Mouse (Mus musculus) liver, embryonic 11.5 days (tissue): ENCODE results near the gene S100pbp. TPM values are rescaled to one million over a fixed set of nuclear protein-coding genes. Genes with fewer than 3 reads are reported as not detected.

ENCODE experiments used
- ATAC-seq: fragments of 200-750 bp; cut with Nextera tagmentation; replicated peaks from 2 replicates; pipeline ENCODE4 v1.8.0; 2017; ENCODE audit warnings: moderate number of reproducible peaks, mild to moderate bottlenecking, moderate TSS enrichment, moderate library complexity; ENCODE audit not compliant: low FRiP score
- DNase-seq: peaks from one replicate; pipeline ENCODE4 v3.0.0-alpha.2; 2017; ENCODE audit warnings: low spot score
- H3K27ac ChIP-seq: fragments of 300-500 bp; sonication (generic); 2 replicates; pipeline ENCODE4 v1.5.1; 2014; ENCODE audit warnings: mild to moderate bottlenecking, low read depth, low read length, control low read depth
- H3K27me3 ChIP-seq: fragments of 300-500 bp; sonication (generic); replicated peaks from 2 replicates; pipeline ENCODE4 v1.6.1; 2014; ENCODE audit warnings: low read length, mixed read lengths; ENCODE audit not compliant: control insufficient read depth, insufficient read depth
- H3K36me3 ChIP-seq: fragments of 300-500 bp; sonication (generic); 2 replicates; pipeline ENCODE4 v1.6.1; 2014; ENCODE audit warnings: mild to moderate bottlenecking, low read length, moderate library complexity, mixed read lengths; ENCODE audit not compliant: control insufficient read depth, insufficient read depth
- H3K4me1 ChIP-seq: fragments of 300-500 bp; sonication (generic); replicated peaks from 2 replicates; pipeline ENCODE4 v1.6.1; 2014; ENCODE audit warnings: low read length, mixed read lengths; ENCODE audit not compliant: control insufficient read depth, insufficient read depth
- H3K4me2 ChIP-seq: fragments of 300-500 bp; sonication (generic); 2 replicates; pipeline ENCODE4 v1.6.1; 2014; ENCODE audit warnings: mild to moderate bottlenecking, control low read depth, moderate library complexity
- H3K4me3 ChIP-seq: fragments of 300-500 bp; sonication (generic); 2 replicates; pipeline ENCODE4 v1.5.1; 2014; ENCODE audit warnings: low read depth, low read length, control low read depth
- H3K9ac ChIP-seq: fragments of 300-500 bp; sonication (generic); 2 replicates; pipeline ENCODE4 v1.6.1; 2014; ENCODE audit warnings: low read depth, low read length, control low read depth
- H3K9me3 ChIP-seq: fragments of 300-500 bp; sonication (generic); 2 replicates; pipeline ENCODE4 v1.6.1; 2016; ENCODE audit warnings: low read length, inconsistent platforms, mixed read lengths; ENCODE audit not compliant: control insufficient read depth
- WGBS: fragments of 180-500 bp; shearing (Covaris S2); extraction: QIAGEN DNeasy Blood & Tissue Kit; methylation state at CpG from one replicate; pipeline ENCODE4 v1.1.7; 2014; 5-methylcytosine and 5-hydroxymethylcytosine counted together
- polyA plus RNA-seq: library from polyadenylated mRNA; unstranded; fragments of >200 nt; fragmentation: Nextera tagmentation; extraction: Ambion mirVana; gene quantifications from 2 replicates; pipeline ENCODE4 v1.2.1, GENCODE M21; 2014

S100pbp gene
- polyA plus RNA-seq, 1 experiment from 2014 or later, result 18.9 TPM

DNA sequence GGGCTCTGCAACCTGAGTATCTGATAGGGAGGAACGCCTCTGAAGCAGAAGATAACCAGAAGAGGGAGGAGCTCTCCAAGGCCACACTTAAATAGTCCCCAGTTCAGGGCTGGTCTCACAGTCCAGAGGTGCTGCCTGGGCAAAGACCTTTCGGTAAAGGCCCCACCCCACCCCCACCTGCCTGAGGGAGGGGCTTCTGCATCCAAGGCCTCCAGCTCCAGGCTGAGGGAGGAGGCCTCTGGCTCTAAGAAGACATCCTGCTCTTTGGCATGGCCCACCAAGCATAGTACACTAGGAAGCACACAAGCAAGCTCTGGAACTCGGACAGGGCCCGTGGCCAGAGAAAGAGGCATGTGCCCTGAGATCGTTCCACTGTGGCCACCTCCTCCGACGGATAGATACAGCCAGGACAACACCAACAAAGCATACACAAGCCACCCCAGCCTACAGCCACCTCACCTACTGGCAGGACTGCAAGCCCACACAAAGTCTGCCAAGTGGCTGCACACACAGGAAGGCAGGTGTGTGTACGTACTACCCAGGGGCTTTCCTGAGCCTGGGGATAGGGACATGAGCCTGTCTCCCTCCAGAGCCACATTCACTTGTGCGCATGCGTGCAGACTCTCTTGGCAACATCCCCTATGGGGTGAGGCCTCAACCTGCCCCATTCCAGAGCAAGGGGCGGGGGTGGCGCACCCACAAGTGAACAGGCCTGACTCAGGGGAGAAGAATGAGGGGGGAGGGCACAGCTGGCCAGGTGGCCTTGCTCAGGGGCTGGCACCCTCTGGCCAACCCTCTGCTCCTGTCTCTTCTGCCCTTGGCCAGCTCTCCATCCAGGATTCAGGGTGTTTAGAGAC lies 42.3 kb upstream of the S100pbp start:
- H3K27me3 ChIP-seq, result peaks cover 41% of the 10 kb centered on the region
- H3K9ac ChIP-seq, result peak overlapping the region; percentile 20; the same call in 1 of the 2 replicates
- H3K4me1 ChIP-seq, result peaks cover 39% of the 10 kb centered on the region
- no peaks in the 10 kb centered on the region for H3K9me3 ChIP-seq
- peak overlapping the region; percentile 27 for H3K4me2 ChIP-seq
- H3K27ac ChIP-seq, result no peak overlapping the region
- ATAC-seq (0 out of 2 replicates have a peak, but pooled peaks have one; percentile 33), DNase-seq (no peak)
- WGBS, result 66% methylated on average over 12 of the region's 12 CpGs
- H3K4me3 ChIP-seq, result no peak overlapping the region
- no peaks in the 10 kb centered on the region for H3K36me3 ChIP-seq

DNA sequence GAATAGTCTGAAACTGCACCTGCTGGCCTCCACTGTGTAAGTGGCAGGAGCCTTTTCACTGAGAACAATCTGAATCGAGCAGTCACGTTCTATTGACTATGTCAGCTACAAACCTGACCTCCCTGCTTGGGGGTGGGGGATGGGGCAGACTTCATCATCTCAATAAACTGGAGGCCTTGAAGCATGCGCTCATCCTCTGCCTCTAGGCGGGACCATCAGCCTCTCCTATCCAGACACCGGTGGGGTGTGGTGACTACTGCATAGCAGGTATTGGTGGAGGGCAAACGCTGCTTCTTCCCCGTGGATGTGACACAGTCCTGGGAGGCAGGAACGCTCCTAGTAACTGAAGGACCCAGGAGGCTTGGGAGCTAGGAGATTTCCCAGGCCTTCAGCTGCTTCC lies 41.4 kb upstream of the S100pbp start:
- H3K4me2 ChIP-seq, result no peak overlapping the region
- no peak overlapping the region for H3K9ac ChIP-seq
- H3K27me3 ChIP-seq, result peaks cover 44% of the 10 kb centered on the region
- H3K4me3 ChIP-seq, result no peak overlapping the region
- H3K36me3 ChIP-seq, result no peaks in the 10 kb centered on the region
- WGBS, result 55% methylated on average over 8 of the region's 8 CpGs
- no peak overlapping the region for H3K27ac ChIP-seq
- no peaks in the 10 kb centered on the region for H3K9me3 ChIP-seq
- no peak for ATAC-seq
- DNase-seq, result no peak
- H3K4me1 ChIP-seq, result peaks cover 36% of the 10 kb centered on the region

DNA sequence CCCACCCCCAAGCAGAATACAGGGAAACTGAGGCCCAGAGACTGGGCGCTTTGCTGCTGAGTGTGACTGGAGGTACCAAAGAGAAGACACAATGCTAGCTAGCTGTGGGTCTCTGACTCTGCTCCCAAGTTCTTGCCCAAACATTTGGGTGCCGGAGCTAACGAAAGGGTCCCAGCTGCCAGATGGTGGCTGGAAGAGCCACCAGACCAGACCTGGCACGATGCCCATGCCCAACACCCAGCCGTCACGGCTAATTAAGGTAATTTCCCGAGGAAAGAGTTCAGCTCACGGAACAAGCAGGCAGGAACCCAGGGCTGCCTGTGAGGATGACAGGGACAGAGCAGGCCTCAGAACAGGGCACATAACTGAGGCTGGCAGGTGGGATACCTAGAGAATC lies 38.5 kb upstream of the S100pbp start:
- H3K27ac ChIP-seq, result no peak overlapping the region
- peaks cover 73% of the 10 kb centered on the region for H3K27me3 ChIP-seq
- no peak overlapping the region for H3K4me3 ChIP-seq
- peaks cover 25% of the 10 kb centered on the region for H3K4me1 ChIP-seq
- ATAC-seq (no peak), DNase-seq (no peak)
- no peak overlapping the region for H3K9ac ChIP-seq
- 45% methylated on average over 8 of the region's 8 CpGs for WGBS
- no peaks in the 10 kb centered on the region for H3K9me3 ChIP-seq
- H3K36me3 ChIP-seq, result no peaks in the 10 kb centered on the region
- H3K4me2 ChIP-seq, result no peak overlapping the region; the same call in 1 of the 2 replicates

DNA sequence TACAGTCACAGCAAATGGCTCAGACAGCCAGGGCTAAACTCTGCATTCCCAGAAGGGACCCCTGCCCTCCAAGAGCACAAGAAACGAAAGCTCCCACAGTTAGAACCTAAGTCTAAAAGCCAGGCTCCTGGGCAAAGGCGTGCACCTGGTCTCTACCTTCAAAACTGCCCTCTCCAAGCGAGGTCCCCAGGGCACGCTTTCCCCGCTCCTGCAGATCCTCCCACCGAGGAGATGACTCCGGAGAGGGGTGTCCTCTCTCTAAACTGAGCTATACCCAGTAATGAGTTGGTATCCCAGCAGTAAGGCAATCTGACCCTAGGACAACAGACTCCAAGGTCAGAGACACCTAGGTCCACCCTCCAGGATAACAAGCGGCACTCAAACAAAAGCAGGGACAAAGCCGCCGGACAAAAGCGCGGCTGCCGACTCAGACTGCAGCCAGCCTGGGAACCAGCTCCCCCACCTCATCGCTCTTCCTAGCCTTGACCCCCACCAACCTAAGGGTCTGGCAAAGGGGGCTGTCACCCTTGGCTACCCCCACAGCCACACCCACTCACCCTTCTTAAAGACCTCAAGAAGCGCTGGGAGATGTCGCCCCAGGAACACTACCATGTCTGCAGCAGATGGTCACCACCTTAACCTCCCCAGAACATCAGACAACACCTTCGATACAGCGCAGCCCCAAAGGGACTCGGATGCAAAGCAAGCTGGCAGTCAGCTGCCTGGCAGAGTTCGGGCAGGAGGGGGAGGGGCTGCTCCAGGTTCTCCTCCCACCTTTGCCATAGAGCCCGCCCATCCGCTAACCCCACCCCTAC lies 37.9 kb upstream of the S100pbp start:
- H3K4me2 ChIP-seq, result peak overlapping the region; percentile 30
- no peaks in the 10 kb centered on the region for H3K9me3 ChIP-seq
- no peaks in the 10 kb centered on the region for H3K36me3 ChIP-seq
- no peak overlapping the region for H3K9ac ChIP-seq
- peaks cover 75% of the 10 kb centered on the region for H3K27me3 ChIP-seq
- no peak for DNase-seq
- no peak overlapping the region for H3K27ac ChIP-seq
- ATAC-seq, result no peak
- H3K4me3 ChIP-seq, result no peak overlapping the region
- peaks cover 25% of the 10 kb centered on the region for H3K4me1 ChIP-seq
- WGBS, result 15% methylated on average over 22 of the region's 22 CpGs

DNA sequence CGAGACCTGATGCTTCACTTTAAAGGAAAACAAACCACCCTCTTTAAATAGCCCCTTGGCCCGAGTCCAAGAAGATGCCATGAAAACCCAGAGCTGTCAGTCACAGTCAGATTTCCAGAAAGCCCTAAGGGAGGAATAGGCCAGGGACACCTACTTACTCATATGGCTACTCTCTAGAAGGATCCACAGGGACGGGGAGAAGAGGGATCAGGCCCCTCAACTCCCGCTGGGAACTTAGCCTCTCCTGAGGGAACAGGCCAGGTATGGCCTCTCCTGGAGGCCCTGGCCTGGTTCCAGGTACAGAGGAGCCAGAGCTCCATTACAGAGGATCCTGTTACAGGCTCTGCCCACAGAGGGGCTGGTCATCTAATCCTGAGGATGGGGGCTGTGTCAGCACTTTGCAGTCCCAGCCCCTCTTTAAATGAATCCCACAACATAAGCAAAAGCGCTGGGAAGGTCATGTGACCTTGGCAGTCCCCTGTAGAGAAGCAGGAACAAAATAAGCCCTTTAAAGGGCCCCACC lies 37.0 kb upstream of the S100pbp start:
- Histone ChIP-seq H3K36me3 (no peaks in the 10 kb centered on the region), H3K4me2 (no peak overlapping the region), H3K4me1 (peaks cover 16% of the 10 kb centered on the region), H3K4me3 (no peak overlapping the region), H3K9me3 (no peaks in the 10 kb centered on the region), H3K9ac (no peak overlapping the region), H3K27me3 (peaks cover 80% of the 10 kb centered on the region), H3K27ac (no peak overlapping the region)
- DNase-seq, result no peak
- WGBS, result 31% methylated on average over 5 of the region's 5 CpGs
- ATAC-seq, result no peak

DNA sequence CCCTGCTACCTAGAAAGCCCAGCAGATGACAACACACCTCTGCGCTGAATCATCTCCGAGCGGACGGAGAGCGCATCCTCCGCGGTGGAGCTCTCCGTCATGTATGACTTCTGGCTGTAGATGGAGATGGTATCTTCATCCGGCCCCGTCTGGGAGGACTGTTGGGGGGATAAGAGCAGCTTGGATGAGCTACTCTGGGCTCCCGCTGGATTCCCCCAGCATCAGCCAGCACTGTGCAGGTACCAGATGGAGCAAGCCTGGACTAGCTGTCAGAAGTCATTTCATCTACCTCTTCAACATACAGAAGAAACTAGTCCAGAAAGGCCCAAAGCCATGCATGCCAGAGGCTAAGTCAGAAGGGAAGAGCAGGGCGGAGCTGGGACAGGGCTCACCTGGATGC lies 35.8 kb upstream of the S100pbp start:
- Histone ChIP-seq H3K4me2 (no peak overlapping the region), H3K36me3 (no peaks in the 10 kb centered on the region), H3K4me3 (no peak overlapping the region), H3K4me1 (peaks cover 9% of the 10 kb centered on the region), H3K9ac (no peak overlapping the region), H3K27me3 (peaks cover 85% of the 10 kb centered on the region), H3K9me3 (no peaks in the 10 kb centered on the region), H3K27ac (no peak overlapping the region)
- ATAC-seq, result no peak
- no peak for DNase-seq
- 93% methylated on average over 12 of the region's 12 CpGs for WGBS

DNA sequence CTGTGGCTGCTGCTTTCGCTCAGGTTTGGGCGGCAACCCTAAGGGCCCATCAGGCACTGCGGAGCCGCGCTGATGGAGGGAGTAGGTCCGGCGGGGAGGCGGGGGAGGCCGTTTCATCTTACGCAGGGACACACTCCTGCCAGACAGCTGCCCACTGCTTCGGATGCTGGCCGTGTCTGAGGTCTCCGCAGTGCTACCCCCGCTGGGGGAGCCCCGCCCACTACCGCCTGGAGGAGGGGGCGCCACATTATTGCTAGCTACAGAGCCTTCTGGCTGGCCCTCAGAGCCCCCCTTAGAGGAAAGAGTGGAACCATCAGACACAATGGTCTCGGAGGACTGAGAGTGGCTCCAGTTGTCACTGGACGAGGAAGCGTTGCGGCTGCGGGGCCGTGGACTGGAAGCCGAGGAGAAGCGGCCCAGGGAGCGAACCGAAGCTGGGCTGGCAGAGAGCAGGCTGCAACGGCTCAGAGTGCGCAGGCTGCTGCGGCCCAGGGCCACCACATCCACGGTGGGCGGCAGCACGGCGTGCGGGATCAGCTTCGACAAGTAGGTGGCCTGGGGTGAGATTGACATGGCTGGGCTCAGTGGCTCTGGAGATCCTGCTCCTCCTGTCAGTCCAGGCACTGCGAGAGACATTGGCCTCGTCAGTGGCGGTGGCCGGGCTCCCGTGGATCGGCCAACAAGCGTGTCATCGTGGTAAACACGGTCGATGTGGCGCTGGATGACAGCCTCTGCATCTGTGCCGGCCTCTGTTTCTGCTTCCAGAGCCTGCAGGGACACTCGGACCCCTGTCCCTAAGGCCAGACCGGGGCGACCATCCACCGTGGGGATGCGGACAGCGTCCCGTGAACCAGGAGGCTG lies 34.1 kb upstream of the S100pbp start:
- peak overlapping the region; percentile 58 for H3K4me2 ChIP-seq
- peak overlapping the region; percentile 18; the same call in 1 of the 2 replicates for H3K4me3 ChIP-seq
- no peak for ATAC-seq
- no peak for DNase-seq
- peaks cover 76% of the 10 kb centered on the region for H3K27me3 ChIP-seq
- no peak overlapping the region for H3K27ac ChIP-seq
- H3K4me1 ChIP-seq, result peaks cover 9% of the 10 kb centered on the region
- no peaks in the 10 kb centered on the region for H3K9me3 ChIP-seq
- H3K9ac ChIP-seq, result no peak overlapping the region
- 34% methylated on average over 55 of the region's 55 CpGs for WGBS
- peaks cover 8% of the 10 kb centered on the region for H3K36me3 ChIP-seq
